Mouse (Mus musculus): ENCODE measurements around the gene Necap2.

The Necap2 gene

DNA sequence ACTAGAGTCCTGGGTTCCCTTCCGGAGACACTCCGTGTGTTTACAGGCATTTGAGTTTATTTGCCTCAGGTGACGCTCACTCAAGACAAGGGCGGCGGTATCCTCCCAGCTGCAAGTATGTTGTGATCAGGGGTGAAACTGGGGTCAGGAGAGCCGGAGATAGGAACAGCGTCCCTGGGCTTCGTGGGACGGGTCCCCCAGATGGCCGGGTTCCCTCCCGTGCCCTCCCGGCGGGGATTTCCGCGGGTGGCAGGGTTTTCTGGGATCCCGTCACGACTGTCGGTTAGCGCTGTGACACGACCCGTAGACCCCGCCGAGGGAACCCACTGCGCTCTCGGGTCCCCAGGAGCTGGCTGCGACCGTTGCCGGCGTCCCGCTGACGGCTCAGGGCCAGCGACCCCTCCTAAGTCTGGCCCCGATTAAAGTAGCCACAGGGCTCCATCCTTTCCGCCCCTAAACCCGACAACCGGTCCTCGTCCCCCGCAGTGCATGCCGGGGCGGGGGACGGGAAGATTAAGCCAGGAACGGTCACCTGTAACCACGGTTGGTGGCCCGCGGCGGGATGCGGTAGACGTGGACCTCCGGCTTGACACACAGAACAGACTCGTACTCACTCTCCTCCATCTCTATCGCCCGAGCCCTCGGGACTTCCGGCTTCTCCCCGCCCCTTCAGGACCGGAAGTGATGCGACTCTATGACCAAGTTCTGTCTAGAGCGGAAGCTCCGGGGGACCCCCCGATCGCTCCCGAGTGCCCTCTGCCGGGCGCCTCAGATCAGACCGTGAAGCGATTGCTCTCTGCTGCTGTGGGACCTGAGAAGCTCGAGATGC, at the start of gene Necap2:
Necap2 (minus strand) TSS at position 677 of the 829 bp plus-strand sequence.
- DNase-seq (ENCODE audit: low read depth, low spot score), result peak; percentile 97

DNA sequence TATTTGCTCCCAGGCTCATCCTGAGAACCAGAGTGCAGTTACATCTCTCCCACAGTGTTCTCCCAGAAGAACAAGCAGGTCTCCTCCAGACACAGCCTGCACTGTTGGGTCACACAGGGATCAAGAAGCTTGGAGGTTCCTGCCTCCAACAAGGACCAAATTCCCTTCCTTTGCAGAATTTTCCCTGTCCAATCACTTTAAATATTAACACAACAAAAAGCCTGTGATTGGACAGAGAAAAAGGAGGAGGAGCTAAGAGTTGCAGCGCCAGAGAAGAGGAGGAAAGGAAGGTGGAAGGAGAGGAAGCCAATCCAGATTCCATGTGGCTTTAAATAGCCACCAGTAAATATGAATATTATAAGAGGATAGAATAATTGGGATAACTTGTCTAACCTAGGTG, 44.9 kb upstream of the Necap2 start:
- DNase-seq (ENCODE audit: low read depth, low spot score), result peak; percentile 10

DNA sequence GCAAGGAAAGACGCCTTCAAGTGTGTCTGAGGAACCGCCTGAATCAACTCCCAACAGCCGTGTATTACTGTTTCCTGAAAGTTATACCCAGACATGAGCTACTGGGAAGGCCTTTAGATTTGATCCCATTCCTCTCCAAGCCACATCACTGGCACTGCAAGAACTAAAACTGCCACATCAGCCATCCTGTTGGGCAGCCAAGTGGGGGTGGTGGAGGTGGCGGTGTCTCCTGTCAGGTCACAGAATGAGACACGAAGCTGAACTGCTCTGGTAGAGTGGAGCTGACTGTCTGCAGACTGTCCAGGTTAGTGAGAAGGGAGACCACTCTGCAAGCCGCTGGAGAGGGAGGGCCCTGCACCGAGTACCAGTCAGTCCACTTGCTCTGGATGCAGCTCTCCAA, 44.5 kb upstream of the Necap2 start:
- no peak for DNase-seq (ENCODE audit: low read depth, low spot score)

DNA sequence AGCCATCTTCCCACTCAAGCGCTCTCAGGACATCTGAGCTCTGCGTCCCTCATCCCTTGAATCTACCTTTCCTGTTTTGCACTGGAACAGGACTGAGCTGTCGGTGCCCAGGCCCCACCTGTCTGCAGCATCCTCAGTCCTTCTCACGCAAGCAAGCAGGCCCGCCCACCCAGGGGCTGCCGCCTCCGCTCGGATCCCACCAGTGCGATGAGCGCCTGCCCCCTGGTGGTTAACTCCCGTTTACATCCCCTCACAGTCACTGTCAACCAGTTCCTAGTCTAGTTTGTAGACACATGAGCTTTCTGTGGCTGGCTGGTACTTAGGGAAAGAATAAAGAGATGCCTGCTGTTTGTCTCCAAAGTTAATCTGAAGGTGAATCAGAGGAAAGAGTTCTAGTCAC, 42.5 kb upstream of the Necap2 start:
- peak; percentile 62 for DNase-seq (ENCODE audit: low read depth, low spot score)

DNA sequence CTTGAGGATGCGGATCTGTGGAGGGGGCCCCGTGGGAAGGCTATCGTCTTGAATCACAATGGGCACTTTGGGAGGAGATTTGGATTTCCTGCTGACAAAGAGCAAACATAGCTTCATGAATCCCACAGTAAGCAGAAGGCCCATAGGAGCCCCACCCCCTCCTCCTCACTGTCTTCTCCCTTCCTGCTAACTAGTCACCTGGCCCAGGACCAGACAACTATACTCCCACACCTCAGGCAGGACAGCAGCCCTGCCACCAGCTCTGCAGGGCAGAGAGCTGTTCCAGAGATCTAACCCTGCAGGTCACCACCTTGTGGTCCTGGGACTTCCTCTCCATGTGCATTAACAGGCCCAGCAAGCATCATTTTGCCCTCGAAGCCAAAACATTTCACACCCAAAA, 40.5 kb upstream of the Necap2 start:
- peak; percentile 47 for DNase-seq (ENCODE audit: low read depth, low spot score)

DNA sequence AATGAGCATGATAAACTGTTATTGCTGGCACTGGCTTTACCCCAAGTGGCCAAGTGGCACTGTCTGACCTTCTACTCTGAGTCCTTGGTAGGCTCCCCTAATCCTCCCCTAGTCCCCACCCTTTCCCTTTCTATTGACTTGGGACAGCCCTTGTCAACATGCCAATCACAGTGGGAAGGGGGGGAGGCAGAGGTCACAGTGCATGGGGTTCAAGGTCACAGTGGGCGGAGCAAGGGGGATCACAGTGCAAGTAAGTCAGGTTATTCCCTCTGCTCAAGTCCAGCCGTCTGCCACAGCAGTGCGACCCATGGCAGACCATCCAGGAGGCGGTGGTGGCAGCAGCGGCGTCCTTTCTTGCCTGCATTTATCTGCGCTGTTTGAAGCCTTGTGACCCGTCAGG, 37.2 kb upstream of the Necap2 start:
- DNase-seq (ENCODE audit: low read depth, low spot score), result no peak

DNA sequence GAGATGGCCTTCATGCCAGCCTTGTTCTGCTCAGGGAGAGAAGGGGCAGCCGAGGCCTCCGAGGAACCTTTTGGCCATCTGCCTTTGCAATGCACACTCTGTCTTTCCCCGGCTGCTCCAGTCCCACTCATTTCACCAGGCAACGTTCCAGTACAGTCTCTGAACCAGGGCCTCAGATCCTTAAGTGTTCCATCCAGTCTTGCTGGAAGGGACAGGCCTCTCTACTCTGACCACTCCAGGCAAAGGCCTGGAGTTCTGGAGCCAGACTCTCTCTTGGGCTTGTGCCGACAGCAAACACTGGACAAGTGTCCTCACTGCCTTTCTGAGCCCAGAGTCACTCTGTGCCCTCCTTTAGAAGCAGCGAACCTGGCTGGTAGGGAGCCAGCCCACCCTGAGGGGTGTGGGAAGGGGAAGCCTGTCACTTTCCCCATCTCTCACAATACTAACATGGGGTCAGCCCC, 36.4 kb upstream of the Necap2 start:
- peak; percentile 68 for DNase-seq (ENCODE audit: low read depth, low spot score)

DNA sequence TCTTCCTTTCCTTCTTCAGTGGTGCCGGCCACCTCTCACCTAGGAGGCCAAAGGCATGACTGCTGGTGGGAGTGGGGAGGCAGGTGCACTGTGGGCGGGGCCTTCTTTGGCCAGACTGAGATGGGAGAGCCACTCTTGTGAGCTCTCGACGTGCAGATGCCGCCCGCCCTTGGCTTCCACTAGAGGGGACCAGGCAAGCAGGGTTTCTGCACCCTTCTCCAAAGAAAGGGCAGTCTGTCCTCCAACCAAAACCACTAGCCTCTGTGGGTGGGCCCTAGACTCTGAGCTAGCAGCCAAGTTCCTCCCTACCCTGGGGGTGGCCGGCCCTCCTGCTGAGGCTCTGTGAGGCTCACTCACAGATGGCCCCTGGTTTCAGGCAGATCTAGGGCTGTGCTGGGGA, 35.7 kb upstream of the Necap2 start:
- peak; percentile 16 for DNase-seq (ENCODE audit: low read depth, low spot score)

DNA sequence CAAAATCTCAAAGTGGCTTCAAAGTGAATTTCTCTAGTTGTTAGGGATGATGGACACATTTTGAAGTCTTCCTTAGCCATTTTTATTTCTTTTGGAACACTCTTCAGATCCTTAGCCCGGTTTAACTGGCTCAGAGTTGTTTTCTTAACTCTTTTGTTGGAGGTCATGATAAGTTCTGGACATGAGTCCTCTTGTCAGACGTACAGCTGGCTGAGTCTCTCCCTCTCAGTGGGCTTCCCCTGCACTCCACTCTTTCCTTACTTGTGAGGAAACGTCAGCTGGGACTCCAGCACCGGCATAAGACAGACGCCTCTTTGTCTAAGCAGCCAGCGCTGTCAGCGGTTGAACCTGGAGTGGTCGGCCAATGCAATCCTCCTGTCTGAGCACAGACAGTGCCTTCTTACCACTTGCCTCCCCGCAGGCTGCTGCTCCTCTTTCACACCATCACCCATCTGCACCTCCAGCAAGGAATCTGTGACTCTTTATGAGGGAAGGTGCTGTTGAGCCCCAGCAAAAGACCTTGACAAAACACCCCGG, 30.1 kb upstream of the Necap2 start:
- DNase-seq (ENCODE audit: low read depth, low spot score), result no peak

DNA sequence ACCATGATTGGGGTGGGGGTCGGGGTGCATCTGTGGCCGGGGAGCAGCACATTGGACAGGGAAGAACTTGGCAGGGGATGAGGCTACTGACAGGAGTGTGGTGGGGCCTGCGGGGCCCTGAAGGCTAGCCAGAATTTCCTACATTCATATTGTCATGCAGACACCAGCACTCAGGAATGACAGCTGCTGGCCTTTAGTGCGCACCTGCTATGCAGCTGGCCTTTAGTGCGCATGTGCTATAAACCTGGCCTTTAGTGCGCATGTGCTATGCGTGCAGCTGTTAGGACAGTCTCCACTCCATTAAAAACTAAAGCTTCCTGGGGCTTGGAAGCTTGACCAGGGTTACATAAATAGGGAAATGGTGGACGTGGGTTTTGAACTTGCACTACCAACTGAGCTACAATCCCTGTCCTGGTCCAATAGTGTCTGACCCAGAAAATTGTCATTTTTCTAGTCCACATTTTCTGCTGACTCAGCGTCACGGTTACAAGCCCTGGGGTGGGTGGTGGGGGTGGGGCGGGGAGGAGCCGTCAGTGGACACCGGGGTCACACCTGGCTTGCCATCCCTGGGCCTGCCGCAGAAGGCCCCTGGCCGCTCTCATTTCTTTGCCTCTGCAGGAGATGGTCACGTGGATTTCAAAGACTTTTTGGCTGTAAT, 28.5 kb upstream of the Necap2 start:
- DNase-seq (ENCODE audit: low read depth, low spot score), result no peak

DNA sequence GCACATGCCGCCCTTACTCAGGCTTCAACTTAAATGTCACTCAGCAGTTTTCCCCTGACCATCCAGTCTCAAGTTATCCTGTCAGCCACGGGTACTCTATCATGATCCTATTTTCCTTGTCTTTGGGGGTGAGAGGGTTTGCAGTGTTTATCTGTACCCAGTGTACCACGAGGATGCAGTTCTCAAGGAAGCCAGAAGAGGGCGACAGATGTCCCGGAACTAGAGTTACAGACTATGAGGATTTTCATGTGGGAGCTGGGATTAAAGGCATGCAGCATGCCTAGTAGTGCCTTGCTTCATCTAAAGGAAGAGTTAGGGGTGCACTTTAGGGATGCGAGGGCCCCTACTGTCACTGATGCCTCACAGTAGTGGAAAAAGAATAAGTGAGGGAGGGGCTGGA, 23.7 kb upstream of the Necap2 start:
- DNase-seq (ENCODE audit: low read depth, low spot score), result no peak

DNA sequence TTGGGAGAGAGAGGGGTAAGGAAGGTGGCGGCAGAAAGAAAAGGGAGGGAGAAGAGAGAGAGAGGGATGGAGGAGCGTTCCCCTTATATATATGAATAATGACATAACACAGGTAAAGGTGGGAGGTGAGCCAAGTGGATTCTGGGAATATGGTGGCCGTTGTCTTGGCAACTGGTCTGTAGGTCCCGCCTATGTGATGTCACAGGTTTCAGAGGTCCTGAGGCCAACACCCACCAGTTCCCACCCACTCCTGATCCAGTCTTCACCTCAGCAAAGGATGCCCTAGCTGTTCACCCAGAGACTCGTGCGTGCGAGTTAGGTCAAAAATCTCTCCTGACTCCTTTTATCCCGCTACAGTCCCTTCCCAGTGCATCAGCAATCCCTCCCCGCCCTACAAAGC, 23.1 kb upstream of the Necap2 start:
- no peak for DNase-seq (ENCODE audit: low read depth, low spot score)

DNA sequence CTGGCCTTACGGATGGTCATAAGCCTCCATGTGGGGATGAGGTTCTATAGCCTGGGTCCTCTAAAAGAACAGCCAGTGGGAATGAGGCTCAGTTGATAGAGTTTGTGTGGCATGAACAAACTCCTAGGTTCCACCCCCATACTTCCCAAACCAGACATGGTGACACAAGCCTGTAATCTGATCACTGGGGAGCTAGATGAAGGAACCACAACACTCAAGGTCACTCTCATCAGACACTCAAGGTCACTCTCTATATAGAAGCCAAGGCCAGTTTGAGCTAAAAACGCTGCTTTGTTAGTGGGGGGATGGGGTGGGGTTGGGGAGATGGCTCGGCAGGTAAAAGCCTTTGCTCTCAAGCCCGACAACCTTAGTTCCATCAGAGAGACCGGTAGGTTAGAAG, 21.8 kb upstream of the Necap2 start:
- no peak for DNase-seq (ENCODE audit: low read depth, low spot score)

DNA sequence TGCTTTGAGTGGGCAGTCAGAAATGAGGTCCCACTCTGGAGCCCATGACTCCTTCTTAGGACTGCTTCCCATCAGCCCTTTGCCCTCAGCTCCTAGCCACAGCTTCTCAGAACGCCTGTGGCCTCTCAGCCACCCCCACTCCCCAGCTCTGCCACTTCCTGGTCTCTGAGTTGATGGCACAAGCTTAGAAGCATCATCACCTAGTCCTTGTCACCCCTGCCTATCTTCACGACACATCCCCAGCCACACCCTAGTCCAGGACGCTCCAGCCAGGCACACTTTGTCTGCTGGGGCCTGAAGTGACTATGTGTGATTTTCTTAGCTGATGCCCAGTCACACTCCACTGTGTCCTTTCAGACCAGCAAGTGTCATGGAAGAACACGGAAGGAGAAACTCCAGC, 20.8 kb upstream of the Necap2 start:
- DNase-seq (ENCODE audit: low read depth, low spot score), result no peak

DNA sequence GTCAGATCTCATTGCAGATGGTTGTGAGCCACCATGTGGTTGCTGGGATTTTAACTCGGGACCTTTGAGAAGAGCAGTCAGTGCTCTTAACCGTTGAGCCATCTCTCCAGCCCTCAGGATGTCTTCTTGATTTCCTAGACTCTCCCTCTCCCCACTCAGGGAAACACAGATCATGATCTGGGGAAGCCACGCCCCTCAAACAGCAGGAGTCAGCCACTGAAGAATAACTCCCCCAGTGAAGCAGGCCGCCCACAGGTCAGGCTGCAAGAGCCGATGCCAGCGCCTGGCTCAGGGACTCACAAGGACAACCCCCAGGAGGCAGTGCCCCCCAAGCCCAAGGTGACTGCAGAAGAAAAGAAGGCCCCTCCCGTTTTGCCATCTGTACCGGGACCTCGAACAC, 18.6 kb upstream of the Necap2 start:
- DNase-seq (ENCODE audit: low read depth, low spot score), result no peak

DNA sequence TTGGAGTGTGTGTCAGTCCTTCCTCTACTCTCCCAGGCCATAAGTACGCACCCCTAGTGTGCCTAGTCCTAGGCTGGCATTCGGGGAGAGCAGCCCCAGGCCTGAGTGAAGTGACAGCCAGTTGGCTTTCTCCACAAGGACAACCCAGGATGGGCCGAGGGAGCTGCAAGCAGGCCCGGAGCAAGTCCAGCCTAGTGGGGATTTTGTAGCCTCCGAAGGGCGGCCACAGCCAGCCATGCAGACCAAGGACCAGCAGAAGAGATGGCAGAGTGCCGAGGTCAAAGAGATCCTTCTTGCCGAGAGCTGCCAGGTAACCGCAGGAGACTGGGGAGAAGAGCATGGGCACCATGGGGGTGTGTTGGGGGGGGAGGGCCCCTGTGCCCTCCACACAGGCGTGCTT, 16.9 kb upstream of the Necap2 start:
- DNase-seq (ENCODE audit: low read depth, low spot score), result no peak

DNA sequence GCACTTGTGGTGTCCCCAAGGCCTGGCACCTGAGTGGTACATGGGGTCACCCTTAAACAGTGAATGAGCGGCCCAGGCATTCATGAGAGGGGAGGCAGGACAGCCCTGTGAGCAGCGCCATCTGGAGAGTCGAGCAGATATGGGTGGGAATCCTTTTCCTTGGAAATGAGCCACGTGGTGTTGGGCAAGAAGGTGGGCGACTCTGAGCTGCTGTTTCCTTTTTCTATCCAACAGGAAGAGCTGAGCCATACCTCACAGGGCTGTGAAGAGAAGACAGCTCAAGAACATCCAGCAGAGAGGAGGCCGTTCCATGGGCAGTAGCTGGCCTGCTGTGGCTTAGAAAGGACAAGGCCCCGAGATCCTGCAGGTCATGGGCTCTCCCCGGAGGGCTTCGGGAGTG, 10.6 kb upstream of the Necap2 start:
- peak; percentile 75 for DNase-seq (ENCODE audit: low read depth, low spot score)

DNA sequence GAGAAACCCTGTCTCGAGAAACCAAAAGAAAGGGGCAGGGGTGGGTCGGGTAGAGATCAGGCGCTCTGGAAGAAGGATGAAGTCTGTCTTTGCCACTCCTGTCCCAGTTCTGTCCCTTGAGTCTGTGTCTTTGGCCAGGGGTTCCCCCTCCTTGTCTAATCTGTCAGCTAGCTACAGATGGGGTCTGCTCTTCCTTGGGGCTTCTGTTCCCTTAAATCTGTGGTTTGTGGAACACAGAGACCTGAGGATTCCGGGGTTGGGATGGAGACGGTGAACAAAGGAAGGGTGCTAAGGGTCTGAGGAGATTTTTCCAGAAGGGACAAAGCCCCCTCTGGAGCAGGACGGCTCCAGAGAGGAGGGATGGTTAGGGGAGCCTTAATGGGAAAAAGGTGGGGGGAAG, 9.9 kb upstream of the Necap2 start, which contains the start of gene Spata21:
Spata21 (plus strand) TSS at position 301 of the 400 bp plus-strand sequence.
- no peak for DNase-seq (ENCODE audit: low read depth, low spot score)

DNA sequence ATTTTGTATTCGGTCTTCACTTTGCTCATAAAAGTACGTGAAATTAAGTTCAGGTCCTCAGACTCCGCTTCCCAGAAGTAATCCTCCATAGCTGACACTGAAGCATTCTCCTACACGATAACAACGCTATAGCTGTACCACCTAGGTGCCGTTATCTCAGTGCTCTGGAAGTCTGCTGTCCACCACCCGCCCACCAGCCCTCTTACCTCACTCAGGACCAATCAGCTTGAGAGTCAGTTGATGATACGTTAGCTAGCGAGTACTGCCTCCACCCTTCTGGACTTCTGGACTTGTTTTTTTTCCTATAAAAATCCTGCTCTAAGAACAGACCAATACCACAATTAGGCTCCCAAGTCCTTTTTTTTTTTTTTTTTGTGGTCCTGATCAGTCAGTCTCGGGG, 8.7 kb upstream of the Necap2 start:
- no peak for DNase-seq (ENCODE audit: low read depth, low spot score)

DNA sequence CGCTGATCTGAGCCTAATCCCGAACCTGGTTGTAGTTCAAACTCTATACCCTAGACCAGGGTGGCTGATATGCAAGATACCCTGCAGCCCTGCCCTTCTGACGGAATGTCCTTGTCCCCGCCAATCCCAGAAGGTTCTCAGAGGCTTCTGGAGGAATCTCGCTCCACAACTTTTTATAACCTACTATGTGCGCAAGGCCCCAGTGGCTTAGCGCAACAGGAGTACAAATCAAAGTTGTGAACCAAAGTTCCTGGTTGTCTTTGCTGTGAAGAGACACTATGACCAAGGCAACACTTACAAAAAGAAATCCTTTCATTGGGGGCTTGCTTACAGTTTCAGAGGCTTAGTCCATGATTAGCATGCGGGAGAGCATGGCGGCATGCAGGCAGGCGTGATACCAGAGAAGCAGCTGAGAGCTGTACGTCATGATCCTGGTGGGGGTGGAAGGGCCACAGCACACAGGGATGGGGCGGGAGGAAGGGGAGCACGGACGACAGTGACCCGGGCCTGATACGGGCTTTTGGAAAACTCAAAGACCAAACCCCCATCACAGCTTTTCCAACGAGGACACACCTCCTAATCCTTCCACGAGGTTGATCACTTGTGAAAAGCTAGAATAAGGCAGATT, 467 bp upstream of the Necap2 start:
- no peak for DNase-seq (ENCODE audit: low read depth, low spot score)

DNA sequence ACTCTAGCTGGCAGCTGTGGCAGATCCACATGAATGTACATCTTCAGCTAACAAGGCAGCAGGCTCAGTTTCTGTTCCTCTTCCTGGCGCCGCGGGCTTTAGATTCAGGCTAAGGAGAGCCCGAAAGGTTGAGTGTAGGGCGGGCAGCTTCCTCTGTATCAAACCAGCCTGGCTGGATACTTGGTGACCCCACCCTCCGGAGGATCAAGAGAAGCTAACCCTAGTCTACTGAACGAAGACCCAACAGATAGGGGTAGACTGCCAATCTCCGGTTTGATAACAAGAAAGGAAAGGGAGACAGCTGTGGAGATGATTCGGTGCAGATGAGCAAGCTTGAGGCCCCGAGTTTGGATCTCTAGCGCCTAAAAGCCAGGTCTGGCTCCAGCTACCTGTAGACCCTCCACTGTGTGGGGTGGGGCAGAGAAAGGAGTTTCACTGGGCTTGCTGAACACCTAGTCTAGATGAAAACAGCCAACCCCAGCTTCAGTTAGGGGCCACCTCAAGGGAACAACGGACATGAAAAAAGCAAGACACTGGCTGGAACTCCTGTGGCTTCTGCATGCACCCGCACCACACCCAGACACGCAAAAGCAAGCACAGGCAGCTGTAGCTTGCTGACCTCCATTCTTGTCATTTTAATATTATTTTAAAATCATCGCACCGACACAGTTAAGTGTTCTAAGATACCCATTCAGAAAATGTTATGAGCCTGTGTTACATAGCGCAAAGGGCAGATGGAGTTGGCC, 1.2 kb downstream of the Necap2 start:
- DNase-seq (ENCODE audit: low read depth, low spot score), result no peak

DNA sequence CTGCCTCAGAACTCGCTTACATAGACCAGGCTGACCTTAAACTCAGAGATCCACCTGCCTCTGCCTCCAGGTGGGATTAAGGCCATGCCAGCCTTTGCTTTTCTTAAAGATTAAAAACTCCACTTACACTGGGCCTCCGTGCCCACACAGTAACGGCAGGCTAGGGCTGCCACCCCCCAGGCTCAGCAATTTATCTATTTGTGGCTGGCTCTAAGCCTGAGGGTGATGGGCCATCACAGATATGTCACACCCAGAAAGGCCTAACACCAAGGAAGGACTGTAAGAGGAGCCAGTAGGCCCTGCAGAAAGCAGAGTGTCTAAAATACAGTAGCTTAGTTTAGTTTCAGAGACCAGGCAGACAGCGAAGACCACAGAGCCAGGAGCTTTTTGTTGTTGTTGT, 4.0 kb downstream of the Necap2 start:
- no peak for DNase-seq (ENCODE audit: low read depth, low spot score)

All from brain, adult 2 months (tissue).